8 mouse cellular contexts compared by ENCODE assay signal in genomic region chr7:28911632-28912031, GRCm38 (mm10). TPM values are rescaled to one million over a fixed set of nuclear protein-coding genes. Genes with fewer than 3 reads are reported as not detected.
DNase-seq lines count a peak whose midpoint lies in the region; ATAC-seq and TF ChIP-seq lines count a peak whose summit lies in the region.
"Had no signal": no experiment of that assay in that cellular context is flagged by ENCODE, and none has a peak within 500 bp of the region (broad histone marks: within the 10 kb centered on the region; RNA-seq: fewer than 3 reads in every experiment).

No protein-coding gene starts in this region.

- no peak; the same call in 1 of the 2 replicates for TF ChIP-seq CTCF in lung, embryonic 14.5 days (IDR thresholded peaks at IDR 0.05; ENCODE audit: low read depth)

- ATAC-seq in lung, embryonic 14.5 days (ENCODE audit: insufficient read depth): peak; percentile 59

- no peaks in the 10 kb centered on the region for H3K9me3 ChIP-seq in lung, embryonic 14.5 days (ENCODE audit: low read depth, low read length)

- H3K4me3 ChIP-seq in brown adipose tissue, adult 24 weeks (ENCODE audit: insufficient read depth, low read depth, low read length): no peak overlapping the region
- H3K4me3 ChIP-seq in lung, embryonic 14.5 days (ENCODE audit: low read depth, low read length): no peak overlapping the region

- no peak overlapping the region for H3K4me2 ChIP-seq in lung, embryonic 14.5 days

- H3K9ac ChIP-seq in lung, embryonic 14.5 days: no peak overlapping the region

- H3K27ac ChIP-seq in brown adipose tissue, adult 24 weeks (replicated peaks; ENCODE audit: low read depth, low read length): peak overlapping the region; percentile 94
- peak overlapping the region; percentile 69 for H3K27ac ChIP-seq in lung, embryonic 14.5 days (ENCODE audit: low read depth)

- intact Hi-C loops in left cerebral cortex, postnatal 25 days (cut with DNase I): no loop called here

- peak; percentile 76 for DNase-seq in gastrocnemius, postnatal 25 days
- peak; percentile 86 for DNase-seq in kidney, adult 11 months
- peak; percentile 66 for DNase-seq in lung, embryonic 14.5 days
- no peak for DNase-seq in right cerebral cortex, adult 18-20 months
- DNase-seq in ovary, postnatal 14 days (ENCODE audit: low spot score): no peak
- no peak for DNase-seq in left cerebral cortex, postnatal 25 days (ENCODE audit: low spot score in 2 of 2)
- DNase-seq: thymus, adult 2 months had no signal

- H3K27me3 ChIP-seq in lung, embryonic 14.5 days (ENCODE audit: insufficient read depth, low read length): no peaks in the 10 kb centered on the region

- 77% methylated on average over 4 of the region's 4 CpGs for WGBS in lung, embryonic 14.5 days

- peaks cover 98% of the 10 kb centered on the region for H3K36me3 ChIP-seq in lung, embryonic 14.5 days (ENCODE audit: insufficient read depth)

- H3K4me1 ChIP-seq in brown adipose tissue, adult 24 weeks (ENCODE audit: control insufficient read depth, insufficient read depth, insufficient read length, low read length): peaks cover 27% of the 10 kb centered on the region
- H3K4me1 ChIP-seq in lung, embryonic 14.5 days (ENCODE audit: insufficient read depth): no peaks in the 10 kb centered on the region

RNA-seq across cellular contexts. Expression of gene Capn12, which starts 30.4 kb away (rescaled TPM):
- 0.63 and 0.71 TPM in 2 replicates for polyA plus RNA-seq in brown adipose tissue, adult 24 weeks (2012; ENCODE audit: insufficient read depth, insufficient read length, missing spikeins)
- total RNA-seq in gastrocnemius, postnatal 25 days (2021): under 1 TPM in 1 of 2 experiments, not detected in 1; 0.10 TPM
- 0.42 and 0.61 TPM in 2 replicates for polyA plus RNA-seq in lung, embryonic 14.5 days (2014; fragmentation: Nextera tagmentation; extraction: Ambion mirVana)
- under 1 TPM; 0.32 to 0.66 TPM for total RNA-seq in left cerebral cortex, postnatal 25 days (2021)

RNA-seq across cellular contexts. Expression of gene Lgals7, which starts 48.0 kb away (rescaled TPM):
- polyA plus RNA-seq in brown adipose tissue, adult 24 weeks (2012; ENCODE audit: insufficient read depth, insufficient read length, missing spikeins): 2.3 TPM in 1 of 2 replicates, not detected in the other
- not detected for total RNA-seq in gastrocnemius, postnatal 25 days (2021)
- 1.0 and 1.7 TPM in 2 replicates for polyA plus RNA-seq in lung, embryonic 14.5 days (2014; fragmentation: Nextera tagmentation; extraction: Ambion mirVana)
- total RNA-seq in left cerebral cortex, postnatal 25 days (2021): under 1 TPM in 1 of 2 experiments, not detected in 1; 0.50 TPM

RNA-seq across cellular contexts. Expression of gene Actn4, which starts 50.5 kb away (rescaled TPM):
- 122 and 135 TPM in 2 replicates for polyA plus RNA-seq in brown adipose tissue, adult 24 weeks (2012; ENCODE audit: insufficient read depth, insufficient read length, missing spikeins)
- 10 to 100 TPM; 36.7 to 45.8 TPM for total RNA-seq in gastrocnemius, postnatal 25 days (2021)
- 266 and 270 TPM in 2 replicates for polyA plus RNA-seq in lung, embryonic 14.5 days (2014; fragmentation: Nextera tagmentation; extraction: Ambion mirVana)
- total RNA-seq in left cerebral cortex, postnatal 25 days (2021): 100 to 1,000 TPM; 190 to 202 TPM

Comparison
In these comparisons a context has a peak if more than half of its experiments do, and no peak if none do; other contexts are left out.
1. DNase-seq: peak in gastrocnemius, postnatal 25 days (single experiment), kidney, adult 11 months (single experiment) and lung, embryonic 14.5 days (single experiment); none in right cerebral cortex, adult 18-20 months (single experiment), ovary, postnatal 14 days (single experiment) and left cerebral cortex, postnatal 25 days (0 of 2).
2. RNA of gene Actn4, which starts 50.5 kb away (total RNA-seq): 190 to 202 TPM in left cerebral cortex, postnatal 25 days; 36.7 to 45.8 TPM in gastrocnemius, postnatal 25 days; every median in the first group is over 4 times any median in the second.